Mouse (Mus musculus): ENCODE measurements around the gene Aqp8.

Gene Aqp8

DNA sequence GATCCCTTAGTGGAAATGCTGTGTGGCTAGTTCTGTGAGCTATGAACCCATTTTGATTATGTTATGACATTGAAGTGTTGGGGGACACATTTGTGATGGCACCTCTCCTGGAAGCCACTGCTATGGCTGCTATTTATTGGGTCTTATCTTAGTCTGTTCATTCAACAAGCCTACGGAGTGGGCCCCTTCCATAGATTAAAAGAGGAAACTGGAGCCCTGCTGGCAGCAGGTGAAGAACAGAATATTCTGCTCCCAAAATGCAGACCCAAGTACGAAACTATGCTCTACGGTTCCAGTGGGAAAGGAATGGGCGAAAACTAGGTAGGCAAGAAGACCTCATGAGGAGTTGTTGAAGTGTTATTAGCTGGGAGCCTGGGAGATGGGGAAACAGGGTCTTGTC lies 3.8 kb upstream of the Aqp8 start:
- Histone ChIP-seq H3K27me3 (ENCODE audit: insufficient read depth, low read length) (no peaks in the 10 kb centered on the region), H3K4me3 (replicated peaks; ENCODE audit: low read length) (no peak overlapping the region)

DNA sequence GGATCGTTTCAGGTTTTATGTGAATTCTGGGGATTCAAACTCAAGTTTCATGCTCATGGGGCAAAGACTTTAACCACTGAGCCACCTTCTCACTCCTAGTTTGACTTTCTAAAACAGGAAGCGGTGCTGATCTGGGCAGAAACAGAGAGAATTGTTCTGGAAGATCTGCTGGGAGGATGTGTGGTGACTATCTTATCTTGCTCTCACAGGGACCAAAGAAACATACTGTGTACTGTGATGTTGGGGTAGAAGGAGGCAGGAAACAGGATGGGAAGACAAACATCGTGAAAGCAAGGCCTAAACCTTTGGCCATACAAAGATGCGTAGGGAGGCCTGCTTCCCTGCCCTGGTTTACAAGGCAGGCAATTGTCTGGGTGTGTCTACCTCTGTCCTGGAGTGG lies 2.8 kb upstream of the Aqp8 start:
- Histone ChIP-seq H3K36me3 (ENCODE audit: insufficient read depth, low read length) (no peaks in the 10 kb centered on the region), H3K27me3 (ENCODE audit: insufficient read depth, low read length) (peaks cover 4% of the 10 kb centered on the region; the same call in 1 of the 2 replicates), H3K9me3 (ENCODE audit: low read length) (no peaks in the 10 kb centered on the region), H3K4me1 (replicated peaks; ENCODE audit: low read depth, low read length) (0 out of 2 replicates have a peak, but pooled peaks cover 9% of the 10 kb centered on the region), H3K4me3 (replicated peaks; ENCODE audit: low read length) (no peak overlapping the region)
- TF ChIP-seq POU5F1 (IDR thresholded peaks at IDR 0.05; ENCODE audit: borderline replicate concordance, low read length) (no peak), CTCF (conservative IDR thresholded peaks at IDR 0.05; ENCODE audit: low read length) (no peak), NANOG (IDR thresholded peaks at IDR 0.05; ENCODE audit: borderline replicate concordance, low read length) (no peak)

More for the DNA sequence above, 3.8 kb upstream of the Aqp8 start:
- no peaks in the 10 kb centered on the region for H3K36me3 ChIP-seq (ENCODE audit: insufficient read depth, low read length)
- TF ChIP-seq NANOG (IDR thresholded peaks at IDR 0.05; ENCODE audit: borderline replicate concordance, low read length) = no peak
- TF ChIP-seq CTCF (conservative IDR thresholded peaks at IDR 0.05; ENCODE audit: low read length) = no peak
- TF ChIP-seq POU5F1 (IDR thresholded peaks at IDR 0.05; ENCODE audit: borderline replicate concordance, low read length) = no peak
- no peaks in the 10 kb centered on the region for H3K9me3 ChIP-seq (ENCODE audit: low read length)
- 0 out of 2 replicates have a peak, but pooled peaks cover 9% of the 10 kb centered on the region for H3K4me1 ChIP-seq (replicated peaks; ENCODE audit: low read depth, low read length)

DNA sequence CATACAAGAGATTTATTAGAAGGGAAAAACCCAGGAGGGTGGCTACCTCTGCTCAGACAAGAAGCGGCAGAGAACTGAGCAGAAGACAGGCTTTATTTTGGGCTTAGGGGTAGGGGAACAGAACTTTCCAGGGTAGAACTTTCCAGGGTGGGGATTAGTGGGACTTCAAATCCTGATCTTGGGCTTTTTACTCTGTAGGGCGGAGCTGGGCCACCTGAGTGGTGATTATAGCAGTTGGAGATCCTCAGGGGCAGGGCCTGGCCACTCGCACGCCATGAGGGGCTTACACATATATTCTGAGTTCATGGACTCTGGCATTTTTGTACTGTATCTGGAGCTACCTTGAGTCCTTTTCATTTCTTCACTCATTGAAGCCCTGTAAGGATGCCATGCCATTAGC lies 775 bp upstream of the Aqp8 start:
- no peak overlapping the region for H3K4me3 ChIP-seq (replicated peaks; ENCODE audit: low read length)
- H3K9me3 ChIP-seq (ENCODE audit: low read length) = no peaks in the 10 kb centered on the region
- TF ChIP-seq POU5F1 (IDR thresholded peaks at IDR 0.05; ENCODE audit: borderline replicate concordance, low read length) (no peak), NANOG (IDR thresholded peaks at IDR 0.05; ENCODE audit: borderline replicate concordance, low read length) (no peak), CTCF (conservative IDR thresholded peaks at IDR 0.05; ENCODE audit: low read length) (no peak)
- 0 out of 2 replicates have a peak, but pooled peaks cover 9% of the 10 kb centered on the region for H3K4me1 ChIP-seq (replicated peaks; ENCODE audit: low read depth, low read length)
- H3K27me3 ChIP-seq (ENCODE audit: insufficient read depth, low read length) = peaks cover 4% of the 10 kb centered on the region; the same call in 1 of the 2 replicates
- H3K36me3 ChIP-seq (ENCODE audit: insufficient read depth, low read length) = no peaks in the 10 kb centered on the region

DNA sequence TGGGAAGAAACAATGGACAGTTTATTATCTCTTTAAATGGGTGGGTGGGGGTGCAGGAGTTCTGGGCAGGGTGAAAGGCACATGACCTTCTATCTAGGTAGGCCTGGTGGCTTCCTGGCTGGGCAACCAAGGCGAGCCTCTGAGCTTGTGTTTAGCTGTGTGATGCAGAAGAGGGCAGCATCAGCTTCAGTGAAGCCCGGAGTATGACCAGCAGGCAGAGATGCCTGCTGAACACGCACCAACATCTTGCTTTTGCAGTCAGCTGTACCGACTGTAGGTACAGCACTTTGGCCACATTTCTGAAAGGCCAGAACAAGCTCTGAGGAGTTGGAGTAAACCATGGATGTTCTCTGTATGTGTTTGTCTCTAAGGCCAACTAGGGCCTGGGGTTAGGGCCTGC lies 1.5 kb downstream of the Aqp8 start:
- H3K36me3 ChIP-seq (ENCODE audit: insufficient read depth, low read length) = no peaks in the 10 kb centered on the region
- no peak overlapping the region for H3K4me3 ChIP-seq (replicated peaks; ENCODE audit: low read length)
- H3K27me3 ChIP-seq (ENCODE audit: insufficient read depth, low read length) = peaks cover 4% of the 10 kb centered on the region; the same call in 1 of the 2 replicates
- H3K9me3 ChIP-seq (ENCODE audit: low read length) = no peaks in the 10 kb centered on the region
- H3K4me1 ChIP-seq (replicated peaks; ENCODE audit: low read depth, low read length) = 0 out of 2 replicates have a peak, but pooled peaks cover 9% of the 10 kb centered on the region
- TF ChIP-seq CTCF (conservative IDR thresholded peaks at IDR 0.05; ENCODE audit: low read length) = no peak
- TF ChIP-seq NANOG (IDR thresholded peaks at IDR 0.05; ENCODE audit: borderline replicate concordance, low read length) = no peak
- no peak for TF ChIP-seq POU5F1 (IDR thresholded peaks at IDR 0.05; ENCODE audit: borderline replicate concordance, low read length)

DNA sequence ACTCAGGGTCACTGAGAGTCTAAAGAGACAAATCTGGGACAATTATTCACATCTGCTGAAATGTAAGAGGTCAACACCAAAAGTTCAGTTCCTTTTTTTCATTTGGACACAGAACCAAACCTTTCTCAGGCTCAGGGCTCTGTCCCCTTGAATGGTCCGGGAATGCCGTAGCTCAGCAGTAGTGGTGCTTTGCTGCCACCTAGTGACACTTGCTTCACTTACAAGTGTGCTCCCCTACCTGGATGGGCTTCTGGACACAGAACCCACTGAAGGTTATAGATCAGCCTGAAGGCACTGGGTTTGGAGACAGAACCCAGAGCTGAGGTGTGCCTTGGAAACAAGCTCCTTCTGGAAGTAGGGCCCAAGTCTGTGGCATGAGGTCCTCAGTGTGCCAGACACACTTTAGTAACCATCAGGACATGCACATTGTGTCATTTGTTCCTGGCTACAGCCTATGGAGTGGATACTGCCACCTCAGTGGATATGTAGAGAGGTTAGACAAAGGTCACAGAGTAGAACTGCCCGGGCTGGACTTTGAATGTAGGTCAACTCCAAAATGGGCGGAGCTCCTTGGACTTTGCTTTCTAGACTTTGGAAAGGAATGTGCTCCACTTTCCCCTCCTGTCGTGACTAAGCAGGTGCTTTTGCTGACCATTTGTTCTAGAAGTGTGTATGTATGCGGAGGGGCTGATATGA lies 3.7 kb downstream of the Aqp8 start:
- Histone ChIP-seq H3K4me3 (replicated peaks; ENCODE audit: low read length) (no peak overlapping the region), H3K27me3 (ENCODE audit: insufficient read depth, low read length) (peaks cover 4% of the 10 kb centered on the region; the same call in 1 of the 2 replicates), H3K36me3 (ENCODE audit: insufficient read depth, low read length) (no peaks in the 10 kb centered on the region), H3K4me1 (replicated peaks; ENCODE audit: low read depth, low read length) (0 out of 2 replicates have a peak, but pooled peaks cover 9% of the 10 kb centered on the region), H3K9me3 (ENCODE audit: low read length) (no peaks in the 10 kb centered on the region)
- TF ChIP-seq NANOG (IDR thresholded peaks at IDR 0.05; ENCODE audit: borderline replicate concordance, low read length) (no peak), CTCF (conservative IDR thresholded peaks at IDR 0.05; ENCODE audit: low read length) (peak; percentile 56)

DNA sequence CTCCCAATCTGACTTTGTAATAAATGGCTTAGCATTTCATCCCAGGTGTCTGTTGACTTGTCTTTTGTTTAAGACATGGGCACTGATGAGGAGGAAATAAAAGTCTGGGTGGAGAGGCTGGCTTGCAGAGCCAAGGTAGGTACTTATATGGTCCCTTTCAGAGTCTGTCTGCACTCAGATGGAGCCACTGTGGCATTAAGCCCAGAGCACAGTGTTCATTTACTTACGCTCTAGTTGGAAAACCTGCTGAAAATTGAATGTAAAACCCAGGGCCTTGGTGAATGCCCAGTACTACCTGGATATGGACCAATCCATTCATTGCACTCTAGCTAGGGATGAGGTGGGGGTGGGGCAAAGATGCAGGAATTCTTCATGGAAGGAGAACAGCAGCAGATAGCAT lies 5.9 kb downstream of the Aqp8 start:
- Histone ChIP-seq H3K9me3 (ENCODE audit: low read length) (peaks cover 8% of the 10 kb centered on the region; the same call in 1 of the 2 replicates), H3K4me3 (replicated peaks; ENCODE audit: low read length) (no peak overlapping the region), H3K27me3 (ENCODE audit: insufficient read depth, low read length) (peaks cover 4% of the 10 kb centered on the region; the same call in 1 of the 2 replicates), H3K36me3 (ENCODE audit: insufficient read depth, low read length) (no peaks in the 10 kb centered on the region), H3K4me1 (replicated peaks; ENCODE audit: low read depth, low read length) (no peaks in the 10 kb centered on the region)
- TF ChIP-seq CTCF (conservative IDR thresholded peaks at IDR 0.05; ENCODE audit: low read length) = no peak
- TF ChIP-seq NANOG (IDR thresholded peaks at IDR 0.05; ENCODE audit: borderline replicate concordance, low read length) = no peak

DNA sequence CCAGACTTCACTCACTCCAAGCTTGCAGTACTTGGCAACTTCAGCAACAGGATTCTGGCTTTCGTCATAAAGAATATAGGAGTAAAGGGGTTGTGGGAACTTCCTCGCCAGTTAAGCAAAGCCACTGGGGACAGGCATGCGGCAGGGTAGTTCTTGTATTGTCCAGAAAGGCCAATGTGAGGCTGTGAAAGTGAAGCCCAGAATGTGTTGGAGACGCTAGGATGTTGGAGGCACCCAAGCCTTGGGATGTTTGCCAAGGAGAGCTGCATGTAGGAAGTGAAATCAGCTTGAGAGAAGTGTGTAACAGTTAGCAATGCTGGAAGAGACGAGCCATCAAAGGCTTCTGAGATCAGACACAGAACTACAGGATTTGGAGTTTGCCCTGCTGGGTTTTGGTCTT lies 25.6 kb downstream of the Aqp8 start:
- no peaks in the 10 kb centered on the region for H3K27me3 ChIP-seq (ENCODE audit: insufficient read depth, low read length)
- TF ChIP-seq CTCF (conservative IDR thresholded peaks at IDR 0.05; ENCODE audit: low read length) (no peak), NANOG (IDR thresholded peaks at IDR 0.05; ENCODE audit: borderline replicate concordance, low read length) (no peak), POU5F1 (IDR thresholded peaks at IDR 0.05; ENCODE audit: borderline replicate concordance, low read length) (no peak)
- no peak overlapping the region for H3K4me3 ChIP-seq (replicated peaks; ENCODE audit: low read length)
- no peaks in the 10 kb centered on the region for H3K4me1 ChIP-seq (replicated peaks; ENCODE audit: low read depth, low read length)
- H3K36me3 ChIP-seq (ENCODE audit: insufficient read depth, low read length) = no peaks in the 10 kb centered on the region
- no peaks in the 10 kb centered on the region for H3K9me3 ChIP-seq (ENCODE audit: low read length)

DNA sequence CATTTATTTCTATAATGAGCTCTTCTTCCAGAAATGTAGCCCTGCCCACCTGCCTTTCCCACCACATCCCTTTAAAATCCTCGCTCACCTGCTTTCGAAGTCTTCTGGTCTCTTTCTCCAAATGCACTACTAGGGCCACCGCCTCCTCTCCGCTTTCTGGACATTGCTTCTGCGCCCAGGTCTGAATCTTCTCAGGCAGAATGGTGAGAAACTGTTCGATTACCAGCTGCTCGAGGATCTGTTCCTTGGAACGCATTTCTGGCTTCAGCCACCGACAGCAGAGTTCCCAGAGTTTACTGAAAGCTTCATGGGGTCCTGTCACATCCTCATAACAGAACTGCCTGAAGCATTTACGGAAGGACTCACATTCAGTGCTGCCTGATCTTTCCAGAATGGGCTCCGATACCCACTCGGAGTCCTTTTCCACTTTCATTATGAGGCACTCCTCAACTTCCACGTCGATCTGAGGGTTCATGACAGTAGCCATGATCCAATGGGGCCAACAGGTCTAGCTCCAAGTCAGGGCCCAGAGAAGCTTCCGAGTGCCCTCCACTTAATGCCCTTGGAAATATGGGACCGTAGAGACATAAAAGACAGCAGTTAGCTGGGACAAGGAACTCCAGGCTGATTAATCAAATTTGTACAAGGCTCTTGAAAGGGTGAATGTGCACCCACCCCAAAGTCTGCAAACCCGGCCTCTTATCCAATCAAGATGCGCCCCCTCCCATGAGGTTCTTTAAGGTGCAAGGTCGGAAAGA lies 37.6 kb downstream of the Aqp8 start:
- no peak for TF ChIP-seq NANOG (IDR thresholded peaks at IDR 0.05; ENCODE audit: borderline replicate concordance, low read length)
- TF ChIP-seq CTCF (conservative IDR thresholded peaks at IDR 0.05; ENCODE audit: low read length) = no peak
- TF ChIP-seq POU5F1 (IDR thresholded peaks at IDR 0.05; ENCODE audit: borderline replicate concordance, low read length) = no peak
- H3K27me3 ChIP-seq (ENCODE audit: insufficient read depth, low read length) = peaks cover 51% of the 10 kb centered on the region
- peaks cover 23% of the 10 kb centered on the region for H3K4me1 ChIP-seq (replicated peaks; ENCODE audit: low read depth, low read length)
- no peaks in the 10 kb centered on the region for H3K9me3 ChIP-seq (ENCODE audit: low read length)
- 0 out of 2 replicates have a peak, but pooled peaks cover 3% of the 10 kb centered on the region for H3K36me3 ChIP-seq (ENCODE audit: insufficient read depth, low read length)
- H3K4me3 ChIP-seq (replicated peaks; ENCODE audit: low read length) = peak overlapping the region; percentile 85

Measured in E14TG2a.4 (cell line).